Mouse (Mus musculus) lung, postnatal 0 days (tissue): ENCODE measurements around the gene Stk38.
"Not testable (repeated sequence)": the region's sequence is repeated elsewhere in the genome, so short reads cannot be mapped to it uniquely, and the experiment has no call there.

Experiments
- CTCF ChIP-seq: IDR thresholded peaks from 2 replicates; pipeline ENCODE4 v1.5.1; 2016; ENCODE audit warnings: antibody characterized with exemption, mild to moderate bottlenecking
- EP300 ChIP-seq: IDR thresholded peaks from 2 replicates; pipeline ENCODE4 v1.6.1; 2016; ENCODE audit warnings: antibody characterized with exemption, mild to moderate bottlenecking, control low read depth

DNA sequence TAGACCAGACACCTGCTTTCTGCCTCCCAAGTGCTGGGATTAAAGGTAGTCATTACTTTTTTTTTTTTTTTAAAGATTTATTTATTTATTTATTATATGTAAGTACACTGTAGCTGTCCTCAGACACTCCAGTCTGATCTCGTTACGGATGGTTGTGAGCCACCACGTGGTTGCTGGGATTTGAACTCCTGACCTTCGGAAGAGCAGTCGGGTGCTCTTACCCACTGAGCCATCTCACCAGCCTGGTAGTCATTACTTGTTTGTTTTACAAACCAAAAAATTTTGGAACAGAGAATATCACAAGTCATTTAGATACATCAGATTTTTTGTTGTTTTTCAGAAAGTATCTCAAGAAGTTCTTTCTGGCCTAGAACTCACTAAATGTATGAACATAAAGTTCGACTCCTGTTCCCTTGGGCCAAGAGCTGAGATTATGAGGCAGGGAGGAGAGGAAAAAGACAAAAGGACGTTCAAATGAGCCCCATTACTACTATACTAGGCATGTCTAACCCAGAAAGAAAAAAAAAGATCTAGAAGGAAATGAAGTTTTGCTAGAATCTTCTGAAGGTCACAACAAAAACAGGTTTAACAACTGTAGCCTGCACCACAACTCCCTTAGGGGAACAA, 23.4 kb upstream of the Stk38 start:
- TF ChIP-seq CTCF, EP300: not testable (repeated sequence)
